Mouse (Mus musculus): ENCODE results near the gene Bspry.
"Not testable (repeated sequence)": the region's sequence is repeated elsewhere in the genome, so short reads cannot be mapped to it uniquely, and the experiment has no call there.

The Bspry gene

GRCm38 (mm10) chr4:62470598-62471051 is 9.2 kb upstream of the Bspry start, which contains the start of gene Wdr31:
Wdr31 (minus strand) TSS chr4:62470896.
- Histone ChIP-seq H3K27me3 (ENCODE audit: control insufficient read depth, insufficient read depth, low read length, poor library complexity, severe bottlenecking) (no peaks in the 10 kb centered on the region), H3K36me3 (ENCODE audit: control insufficient read depth, insufficient read depth, low read length, poor library complexity, severe bottlenecking) (no peaks in the 10 kb centered on the region)
- peak; percentile 79 for DNase-seq (ENCODE audit: low read depth, low spot score)

- Histone ChIP-seq H3K27me3 (ENCODE audit: control insufficient read depth, insufficient read depth, low read length, poor library complexity, severe bottlenecking) (no peaks in the 10 kb centered on the region), H3K36me3 (ENCODE audit: control insufficient read depth, insufficient read depth, low read length, poor library complexity, severe bottlenecking) (no peaks in the 10 kb centered on the region)
- DNase-seq (ENCODE audit: low read depth, low spot score), result no peak
Observed at GRCm38 (mm10) chr4:62472071-62472470, 7.8 kb upstream of the Bspry start.

- no peaks in the 10 kb centered on the region for H3K36me3 ChIP-seq (ENCODE audit: control insufficient read depth, insufficient read depth, low read length, poor library complexity, severe bottlenecking)
- DNase-seq (ENCODE audit: low read depth, low spot score), result no peak
- H3K27me3 ChIP-seq (ENCODE audit: control insufficient read depth, insufficient read depth, low read length, poor library complexity, severe bottlenecking), result no peaks in the 10 kb centered on the region
Observed at GRCm38 (mm10) chr4:62475131-62475530, 4.7 kb upstream of the Bspry start.

- Histone ChIP-seq H3K27me3 (ENCODE audit: control insufficient read depth, insufficient read depth, low read length, poor library complexity, severe bottlenecking) (no peaks in the 10 kb centered on the region), H3K36me3 (ENCODE audit: control insufficient read depth, insufficient read depth, low read length, poor library complexity, severe bottlenecking) (no peaks in the 10 kb centered on the region)
- no peak for DNase-seq (ENCODE audit: low read depth, low spot score)
Observed at GRCm38 (mm10) chr4:62475793-62476192, 4.1 kb upstream of the Bspry start.

- no peaks in the 10 kb centered on the region for H3K27me3 ChIP-seq (ENCODE audit: control insufficient read depth, insufficient read depth, low read length, poor library complexity, severe bottlenecking)
- DNase-seq (ENCODE audit: low read depth, low spot score), result no peak
- H3K36me3 ChIP-seq (ENCODE audit: control insufficient read depth, insufficient read depth, low read length, poor library complexity, severe bottlenecking), result no peaks in the 10 kb centered on the region
Observed at GRCm38 (mm10) chr4:62477542-62478244, 2.2 kb upstream of the Bspry start.

- not testable (repeated sequence) for H3K36me3 ChIP-seq (ENCODE audit: control insufficient read depth, insufficient read depth, low read length, poor library complexity, severe bottlenecking); DNase-seq (ENCODE audit: low read depth, low spot score); H3K27me3 ChIP-seq (ENCODE audit: control insufficient read depth, insufficient read depth, low read length, poor library complexity, severe bottlenecking)
Observed at GRCm38 (mm10) chr4:62479593-62479936, 288 bp upstream of the Bspry start.

GRCm38 (mm10) chr4:62480709-62481605 is 1.1 kb downstream of the Bspry start:
- no peaks in the 10 kb centered on the region for H3K36me3 ChIP-seq (ENCODE audit: control insufficient read depth, insufficient read depth, low read length, poor library complexity, severe bottlenecking)
- peak; percentile 86 for DNase-seq (ENCODE audit: low read depth, low spot score)
- H3K27me3 ChIP-seq (ENCODE audit: control insufficient read depth, insufficient read depth, low read length, poor library complexity, severe bottlenecking), result no peaks in the 10 kb centered on the region

- Histone ChIP-seq H3K36me3 (ENCODE audit: control insufficient read depth, insufficient read depth, low read length, poor library complexity, severe bottlenecking) (no peaks in the 10 kb centered on the region), H3K27me3 (ENCODE audit: control insufficient read depth, insufficient read depth, low read length, poor library complexity, severe bottlenecking) (no peaks in the 10 kb centered on the region)
- no peak for DNase-seq (ENCODE audit: low read depth, low spot score)
Observed at GRCm38 (mm10) chr4:62484928-62485327, 5.1 kb downstream of the Bspry start.

GRCm38 (mm10) chr4:62485450-62486161 is 5.8 kb downstream of the Bspry start:
- Histone ChIP-seq H3K27me3 (ENCODE audit: control insufficient read depth, insufficient read depth, low read length, poor library complexity, severe bottlenecking) (no peaks in the 10 kb centered on the region), H3K36me3 (ENCODE audit: control insufficient read depth, insufficient read depth, low read length, poor library complexity, severe bottlenecking) (no peaks in the 10 kb centered on the region)
- no peak for DNase-seq (ENCODE audit: low read depth, low spot score)

- Histone ChIP-seq H3K36me3 (ENCODE audit: control insufficient read depth, insufficient read depth, low read length, poor library complexity, severe bottlenecking) (no peaks in the 10 kb centered on the region), H3K27me3 (ENCODE audit: control insufficient read depth, insufficient read depth, low read length, poor library complexity, severe bottlenecking) (no peaks in the 10 kb centered on the region)
- DNase-seq (ENCODE audit: low read depth, low spot score), result no peak
Observed at GRCm38 (mm10) chr4:62486162-62486696, 6.4 kb downstream of the Bspry start.

- no peaks in the 10 kb centered on the region for H3K27me3 ChIP-seq (ENCODE audit: control insufficient read depth, insufficient read depth, low read length, poor library complexity, severe bottlenecking)
- no peaks in the 10 kb centered on the region for H3K36me3 ChIP-seq (ENCODE audit: control insufficient read depth, insufficient read depth, low read length, poor library complexity, severe bottlenecking)
- DNase-seq (ENCODE audit: low read depth, low spot score), result no peak
Observed at GRCm38 (mm10) chr4:62487172-62487571, 7.3 kb downstream of the Bspry start.

- Histone ChIP-seq H3K36me3 (ENCODE audit: control insufficient read depth, insufficient read depth, low read length, poor library complexity, severe bottlenecking) (no peaks in the 10 kb centered on the region), H3K27me3 (ENCODE audit: control insufficient read depth, insufficient read depth, low read length, poor library complexity, severe bottlenecking) (no peaks in the 10 kb centered on the region)
- no peak for DNase-seq (ENCODE audit: low read depth, low spot score)
Observed at GRCm38 (mm10) chr4:62487914-62488313, 8.1 kb downstream of the Bspry start.

- no peak for DNase-seq (ENCODE audit: low read depth, low spot score)
- no peaks in the 10 kb centered on the region for H3K36me3 ChIP-seq (ENCODE audit: control insufficient read depth, insufficient read depth, low read length, poor library complexity, severe bottlenecking)
- H3K27me3 ChIP-seq (ENCODE audit: control insufficient read depth, insufficient read depth, low read length, poor library complexity, severe bottlenecking), result no peaks in the 10 kb centered on the region
Observed at GRCm38 (mm10) chr4:62492682-62493081, 12.8 kb downstream of the Bspry start.

GRCm38 (mm10) chr4:62494230-62494629 is 14.4 kb downstream of the Bspry start:
- H3K27me3 ChIP-seq (ENCODE audit: control insufficient read depth, insufficient read depth, low read length, poor library complexity, severe bottlenecking), result no peaks in the 10 kb centered on the region
- no peak for DNase-seq (ENCODE audit: low read depth, low spot score)
- no peaks in the 10 kb centered on the region for H3K36me3 ChIP-seq (ENCODE audit: control insufficient read depth, insufficient read depth, low read length, poor library complexity, severe bottlenecking)

All from splenic B cell, adult 2 months (primary cell).